Mouse (Mus musculus) common myeloid progenitor, adult 5-6 weeks (primary cell): Measurements from ENCODE around the gene Cnnm1. TPM values are rescaled to one million over a fixed set of nuclear protein-coding genes. Genes with fewer than 3 reads are reported as not detected.

Source experiments
- ATAC-seq: replicated peaks from 2 replicates; pipeline ENCODE4 v1.8.0; 2016; ENCODE audit warnings: low read depth, mild to moderate bottlenecking, moderate TSS enrichment, inconsistent platforms; ENCODE audit not compliant: poor library complexity, severe bottlenecking
- total RNA-seq: library from RNA; stranded (forward); fragments of 200-1000, 187-1606 nt; gene quantifications from 2 replicates; pipeline ENCODE4 v1.2.3, GENCODE M21; 2017

Gene Cnnm1
- total RNA-seq, 1 experiment from 2014 or later = 0.73 TPM

DNA sequence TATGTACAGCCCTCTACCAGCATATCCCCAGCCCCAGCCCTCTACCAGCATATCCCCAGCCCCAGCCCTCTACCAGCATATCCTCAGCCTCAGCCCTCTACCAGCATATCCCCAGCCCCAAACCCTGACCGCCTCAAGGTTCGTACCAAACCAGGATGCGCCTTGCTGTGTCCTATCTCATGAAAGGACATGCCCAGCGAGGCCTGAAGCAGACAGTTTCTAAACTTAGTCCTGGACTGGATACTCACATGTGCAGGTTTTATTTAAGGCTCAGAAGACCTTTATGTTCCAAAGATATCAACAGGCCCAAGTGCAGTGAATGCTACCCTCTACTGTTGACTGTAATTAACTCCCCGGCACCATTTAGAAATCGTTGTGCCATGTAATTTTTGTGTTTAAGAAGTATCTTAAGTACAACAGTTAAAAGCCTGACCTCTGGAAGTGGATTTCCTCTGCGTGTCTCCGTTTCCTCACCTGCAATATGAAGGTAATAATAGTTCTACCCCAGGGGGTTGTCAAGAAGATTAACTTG lies 87.9 kb downstream of the Cnnm1 start:
- ATAC-seq = no peak

DNA sequence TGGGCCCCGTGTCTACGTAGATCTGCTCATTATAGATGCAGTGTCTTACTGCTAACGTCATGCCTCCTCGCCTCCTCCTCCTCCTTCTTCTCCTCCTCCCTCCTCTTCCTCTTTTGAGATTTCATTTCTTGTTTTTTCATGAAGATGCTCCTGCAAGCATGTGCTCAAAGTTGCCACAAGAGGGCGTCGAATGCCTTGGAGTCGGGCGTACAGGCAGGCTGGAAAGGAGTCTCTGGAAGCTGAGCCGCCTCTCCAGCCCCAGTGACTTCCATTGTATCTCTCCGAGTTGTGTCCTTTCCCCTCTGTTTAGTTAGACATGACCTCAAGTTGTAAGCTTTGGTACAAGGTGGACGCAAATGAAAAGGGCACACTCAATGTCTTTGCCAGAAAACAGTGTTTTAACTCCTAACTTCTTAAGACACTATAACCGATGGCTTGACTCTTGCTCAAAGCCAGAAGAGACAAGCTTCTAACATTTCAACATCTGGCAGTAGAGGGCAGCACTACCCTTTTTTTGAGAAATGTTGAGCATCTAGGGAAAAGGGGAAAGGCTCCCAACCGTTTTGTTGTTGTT lies 90.0 kb downstream of the Cnnm1 start:
- peak; percentile 96 for ATAC-seq

DNA sequence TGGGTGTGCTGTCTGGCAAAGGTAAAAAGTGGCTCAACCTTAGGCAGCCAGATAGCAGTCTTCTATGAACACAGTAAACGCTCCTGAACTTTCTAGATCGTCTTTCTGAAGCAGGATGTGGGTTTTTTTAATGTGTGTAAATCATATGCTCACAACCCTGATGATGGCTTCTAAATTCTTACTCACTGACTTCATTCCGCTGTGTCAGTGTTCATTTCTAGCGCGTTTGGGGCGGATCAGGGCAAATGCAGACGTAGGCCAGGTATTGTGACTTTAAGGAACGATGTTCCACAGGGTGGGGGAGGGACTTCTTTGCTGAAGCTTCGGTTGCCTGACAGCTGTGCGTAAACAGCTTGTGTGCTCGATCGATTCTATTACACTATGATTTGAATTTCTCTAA lies 90.7 kb downstream of the Cnnm1 start:
- ATAC-seq = no peak

DNA sequence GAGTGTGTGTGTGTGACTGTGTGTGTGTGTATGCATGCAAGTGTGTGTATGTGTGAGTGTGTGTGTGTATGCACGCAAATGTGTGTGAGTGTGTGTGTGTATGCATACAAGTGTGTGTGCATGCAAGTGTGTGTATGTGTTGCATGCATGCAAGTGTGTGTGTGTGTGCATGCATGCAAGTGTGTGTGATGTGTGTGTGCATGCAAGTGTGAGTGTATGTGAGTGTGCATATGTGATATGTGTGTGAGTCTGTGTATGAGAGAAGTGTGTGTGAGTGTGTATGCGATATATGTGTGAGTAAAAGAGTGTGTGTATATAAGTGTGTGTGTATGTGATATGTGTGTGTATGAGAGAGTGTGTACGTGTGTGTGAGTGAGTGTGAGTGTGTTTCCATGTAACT lies 95.1 kb downstream of the Cnnm1 start:
- no peak for ATAC-seq

DNA sequence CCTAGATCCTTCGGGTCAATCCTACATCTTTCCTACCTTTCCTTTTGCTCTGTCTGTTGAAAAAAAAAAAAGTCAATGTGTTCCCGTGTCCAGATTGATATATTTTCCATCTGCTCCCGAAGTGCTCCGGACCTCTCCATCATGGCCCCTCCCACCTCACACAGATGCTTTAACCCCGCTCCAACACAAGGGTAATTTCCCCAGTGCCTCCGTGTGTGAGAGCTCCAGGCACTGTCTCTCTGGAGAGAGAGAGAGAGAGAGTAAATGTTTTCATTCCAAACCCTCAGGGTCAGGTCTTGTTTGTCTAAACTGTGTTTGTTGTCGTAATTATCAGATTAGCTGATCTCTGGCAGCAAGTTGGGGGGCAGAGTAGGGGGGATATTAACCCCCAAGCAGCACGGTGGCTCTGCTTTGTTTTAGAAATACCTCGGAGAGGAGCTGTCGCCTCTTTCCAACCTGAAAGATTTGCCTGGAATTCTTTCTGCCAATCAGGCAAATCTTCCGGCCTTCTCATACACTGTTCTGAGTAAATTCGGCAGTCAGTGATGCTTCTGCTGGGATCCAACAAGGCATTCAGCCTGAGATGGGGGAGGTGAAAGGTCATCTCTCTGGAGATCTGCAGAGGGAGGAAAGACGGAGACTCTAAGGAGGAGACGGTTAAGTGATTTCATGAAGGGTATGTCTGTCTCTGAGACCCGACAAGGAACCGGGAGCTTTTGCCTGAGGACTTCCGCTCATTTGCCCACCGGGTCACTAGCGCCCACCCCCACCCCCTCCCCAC lies 106.3 kb downstream of the Cnnm1 start:
- ATAC-seq = no peak

Other genes starting within 250 kb of the Cnnm1 start
- gene Hpse2, start 52.1 kb upstream of the Cnnm1 start, total RNA-seq = not detected in 2 replicates
- gene Got1, start 84.2 kb downstream of the Cnnm1 start, total RNA-seq = 18.0 and 20.6 TPM in 2 replicates
- 0.64 and 2.5 TPM in 2 replicates for gene Nkx2-3, start 171.9 kb downstream of the Cnnm1 start, total RNA-seq
- 32.9 and 38.3 TPM in 2 replicates for gene Slc25a28, start 234.4 kb downstream of the Cnnm1 start, total RNA-seq
- gene Entpd7, start 249.2 kb downstream of the Cnnm1 start, total RNA-seq = 4.8 and 5.2 TPM in 2 replicates